Mouse (Mus musculus) CH12.LX (cell line): ENCODE results near the gene Acsl3. TPM values are rescaled to one million over a fixed set of nuclear protein-coding genes. Genes with fewer than 3 reads are reported as not detected.

ENCODE experiments used
- DNase-seq: peaks from one replicate; pipeline ENCODE4 v3.0.0-alpha.2; 2013; ENCODE audit errors: extremely low read depth
- H3K27ac ChIP-seq: 2 replicates; pipeline ENCODE4 v1.5.1; 2012; ENCODE audit warnings: low read depth, mild to moderate bottlenecking, control low read depth, moderate library complexity; ENCODE audit not compliant: insufficient read depth
- H3K27me3 ChIP-seq: replicated peaks from 2 replicates; pipeline ENCODE3; 2012; ENCODE audit warnings: inconsistent platforms
- H3K36me3 ChIP-seq, 2 experiments: replicated peaks in 1 of 2; 2 replicates each; pipeline versions ENCODE3 to v1.6.1; 2012; ENCODE audit warnings: inconsistent platforms in 1 of 2, low read length in 1 of 2, mild to moderate bottlenecking in 1 of 2, mixed read lengths in 1 of 2, moderate library complexity in 1 of 2; ENCODE audit not compliant: control insufficient read depth in 1 of 2, insufficient read depth in 1 of 2
- H3K4me1 ChIP-seq, 2 experiments: 2 replicates each; pipeline ENCODE4 v1.6.1; 2012; ENCODE audit warnings: inconsistent platforms in 1 of 2, moderate library complexity in 1 of 2; ENCODE audit not compliant: insufficient read depth in 2 of 2, control insufficient read depth in 1 of 2
- H3K4me2 ChIP-seq: 2 replicates; pipeline ENCODE4 v1.6.1; 2012; ENCODE audit warnings: low read depth, mild to moderate bottlenecking, control low read depth; ENCODE audit not compliant: poor library complexity, insufficient read depth, severe bottlenecking
- H3K4me3 ChIP-seq, 3 experiments: fragments of 150-350 bp in 1 of 3; sonication (generic) in 1 of 3; replicated peaks in 1 of 3; 2 replicates each; pipeline versions ENCODE3 to v1.5.1; 2011 to 2012; ENCODE audit warnings: low read depth in 2 of 3, low read length in 2 of 3, mild to moderate bottlenecking in 2 of 3, moderate library complexity in 2 of 3, control low read depth in 1 of 3, improper control_type of control experiment in 1 of 3, inconsistent platforms in 1 of 3, mixed read lengths in 1 of 3; ENCODE audit not compliant: poor library complexity in 1 of 3
- H3K79me2 ChIP-seq: replicated peaks from 2 replicates; pipeline ENCODE4 v1.6.1; 2012; ENCODE audit warnings: mild to moderate bottlenecking, moderate library complexity; ENCODE audit not compliant: control insufficient read depth, poor library complexity, insufficient read depth, severe bottlenecking; ENCODE audit errors: extremely low read depth
- H3K9ac ChIP-seq: 2 replicates; pipeline ENCODE4 v1.6.1; 2012; ENCODE audit warnings: low read depth, mild to moderate bottlenecking, control low read depth, moderate library complexity; ENCODE audit not compliant: insufficient read depth
- H3K9me3 ChIP-seq: replicated peaks from 2 replicates; pipeline ENCODE3; 2012; ENCODE audit warnings: low read length, inconsistent platforms, mixed read lengths
- BHLHE40 ChIP-seq: IDR thresholded peaks from 2 replicates; pipeline ENCODE4 v1.6.1; 2011; ENCODE audit warnings: mild to moderate bottlenecking, low read depth, low read length, improper control_type of control experiment
- CTCF ChIP-seq, 2 experiments: IDR thresholded peaks in 1 of 2; conservative IDR thresholded peaks in 1 of 2; 2 replicates each; pipeline ENCODE4 v1.5.1; 2011 to 2012; ENCODE audit warnings: low read depth in 2 of 2, low read length in 2 of 2, improper control_type of control experiment in 1 of 2, inconsistent platforms in 1 of 2, mild to moderate bottlenecking in 1 of 2, moderate library complexity in 1 of 2
- ELF1 ChIP-seq: IDR thresholded peaks from 2 replicates; pipeline ENCODE4 v1.6.1; 2014; ENCODE audit warnings: low read depth, mild to moderate bottlenecking, inconsistent platforms, low read length, improper control_type of control experiment
- EP300 ChIP-seq: IDR thresholded peaks from 2 replicates; pipeline ENCODE4 v1.6.1; 2011; ENCODE audit warnings: low read length, improper control_type of control experiment
- ETS1 ChIP-seq: conservative IDR thresholded peaks from 2 replicates; pipeline ENCODE4 v1.6.1; 2012; ENCODE audit warnings: low read depth, mild to moderate bottlenecking, inconsistent platforms, low read length, improper control_type of control experiment, moderate library complexity
- GABPA ChIP-seq: IDR thresholded peaks from 2 replicates; pipeline ENCODE4 v1.6.1; 2012; ENCODE audit warnings: low read depth, low read length, improper control_type of control experiment, inconsistent platforms; ENCODE audit not compliant: insufficient replicate concordance
- KAT2A ChIP-seq: IDR thresholded peaks from 2 replicates; pipeline ENCODE4 v1.6.1; 2012; ENCODE audit warnings: low read length, improper control_type of control experiment, inconsistent platforms; ENCODE audit not compliant: insufficient replicate concordance
- MAFK ChIP-seq: IDR thresholded peaks from 2 replicates; pipeline ENCODE4 v1.6.1; 2011; ENCODE audit warnings: low read length, improper control_type of control experiment; ENCODE audit not compliant: insufficient replicate concordance
- MEF2A ChIP-seq: IDR thresholded peaks from 2 replicates; pipeline ENCODE4 v1.6.1; 2014; ENCODE audit warnings: low read depth, mild to moderate bottlenecking, inconsistent platforms, low read length, improper control_type of control experiment, borderline replicate concordance
- PAX5 ChIP-seq: IDR thresholded peaks from 2 replicates; pipeline ENCODE4 v1.6.1; 2012; ENCODE audit warnings: low read length, inconsistent platforms, mixed read lengths
- POLR2A ChIP-seq: IDR thresholded peaks from 2 replicates; pipeline ENCODE4 v1.6.1; 2011; ENCODE audit warnings: low read depth, mild to moderate bottlenecking, improper control_type of control experiment, low read length
- RCOR1 ChIP-seq: conservative IDR thresholded peaks from 2 replicates; pipeline ENCODE4 v1.6.1; 2012; ENCODE audit warnings: low read depth, mild to moderate bottlenecking, inconsistent platforms, low read length, improper control_type of control experiment
- SMC3 ChIP-seq: IDR thresholded peaks from 2 replicates; pipeline ENCODE4 v1.6.1; 2011; ENCODE audit warnings: low read depth, low read length, improper control_type of control experiment
- TBP ChIP-seq: conservative IDR thresholded peaks from 2 replicates; pipeline ENCODE4 v1.6.1; 2011; ENCODE audit warnings: low read depth, low read length, improper control_type of control experiment
- UBTF ChIP-seq: IDR thresholded peaks from 2 replicates; pipeline ENCODE4 v1.6.1; 2012; ENCODE audit warnings: low read depth, mild to moderate bottlenecking, inconsistent platforms, low read length, improper control_type of control experiment, moderate library complexity
- USF1 ChIP-seq: IDR thresholded peaks from 2 replicates; pipeline ENCODE4 v1.6.1; 2014; ENCODE audit warnings: low read depth, mild to moderate bottlenecking, inconsistent platforms, low read length, improper control_type of control experiment
- ZC3H11A ChIP-seq: IDR thresholded peaks from 2 replicates; pipeline ENCODE4 v1.6.1; 2012; ENCODE audit warnings: low read depth, mild to moderate bottlenecking, inconsistent platforms, low read length, improper control_type of control experiment
- ZKSCAN1 ChIP-seq: IDR thresholded peaks from 2 replicates; pipeline ENCODE4 v1.6.1; 2012; ENCODE audit warnings: low read depth, inconsistent platforms, low read length, improper control_type of control experiment, borderline replicate concordance
- ZMIZ1 ChIP-seq: IDR thresholded peaks from 2 replicates; pipeline ENCODE4 v1.6.1; 2012; ENCODE audit warnings: low read depth, mild to moderate bottlenecking, inconsistent platforms, low read length, improper control_type of control experiment
- dilution Hi-C: fragments of 300-500 bp; cut with MboI; formaldehyde crosslinking; loops from 2 replicates; pipeline ENCODE4 v1.14.3; 2020; ENCODE audit warnings: low sequenced_read_pairs; ENCODE audit not compliant: extremely low pct_unique_long_range_greater_than_20kb, extremely low pct_ligation_motif_present
- in situ Hi-C: fragments of 300-500 bp; cut with MboI; formaldehyde crosslinking; loops from 3 replicates; pipeline ENCODE4 v1.14.3; 2019; ENCODE audit warnings: low sequenced_read_pairs, low pct_ligation_motif_present, low pct_unique_long_range_greater_than_20kb, mixed read lengths
- polyA plus RNA-seq: library from polyadenylated mRNA; unstranded; fragments of >175 nt; gene quantifications from 2 replicates; pipeline ENCODE4 v1.2.1, GENCODE M21; 2012; ENCODE audit warnings: low read depth; ENCODE audit not compliant: insufficient read length
- total RNA-seq, 2 experiments: library from RNA; depleted of rRNA; stranded (reverse); fragments of 300-350 nt in 1 of 2; fragments of >200 nt in 1 of 2; gene quantifications; 2 replicates each; pipeline ENCODE4 v1.2.3; 2012 to 2014

Acsl3 gene
- total and polyA plus RNA-seq, 3 experiments, result 19.0 to 57.5 (median 25.3) TPM

DNA sequence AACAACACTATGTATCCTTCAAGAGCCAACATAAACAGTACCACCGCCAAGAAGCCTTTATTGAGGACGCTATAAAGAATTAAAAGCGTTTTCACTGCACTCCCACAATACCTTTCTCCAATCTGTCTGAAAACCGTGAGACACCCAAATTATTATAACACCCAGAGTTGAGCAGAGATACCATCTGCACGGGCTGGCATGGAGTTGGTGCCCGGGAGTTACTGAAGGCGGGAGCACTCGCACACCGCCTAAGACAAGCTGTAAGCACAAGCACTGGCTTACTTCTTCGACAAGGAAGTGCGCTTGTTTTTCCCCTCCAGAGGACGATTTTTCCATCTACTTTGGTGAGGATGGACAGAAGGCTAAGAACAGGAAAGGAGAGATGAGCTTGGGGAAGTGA is 84.6 kb downstream of the Acsl3 start:
- no peak overlapping the region for H3K27ac ChIP-seq
- no peak for DNase-seq
- no peaks in the 10 kb centered on the region for H3K9me3 ChIP-seq
- no peaks in the 10 kb centered on the region for H3K36me3 ChIP-seq
- H3K79me2 ChIP-seq, result no peaks in the 10 kb centered on the region
- dilution Hi-C loops (no loop called here), in situ Hi-C loops (loop anchor here (25.0 kb wide), 1 partner anchor 945 kb away; no protein-coding TSS in a partner anchor)
- no peaks in the 10 kb centered on the region for H3K4me1 ChIP-seq
- H3K4me3 ChIP-seq, result no peak overlapping the region
- no peaks in the 10 kb centered on the region for H3K27me3 ChIP-seq
- H3K9ac ChIP-seq, result no peak overlapping the region
- TF ChIP-seq BHLHE40, result no peak
- no peak for TF ChIP-seq POLR2A
- no peak for TF ChIP-seq ZKSCAN1
- no peak for TF ChIP-seq ELF1
- TF ChIP-seq ETS1, result no peak
- TF ChIP-seq EP300, result no peak
- no peak for TF ChIP-seq UBTF
- TF ChIP-seq USF1, result no peak
- no peak for TF ChIP-seq RCOR1
- no peak for TF ChIP-seq TBP
- no peak for TF ChIP-seq ZMIZ1
- TF ChIP-seq PAX5, result no peak
- no peak for TF ChIP-seq ZC3H11A
- no peak for TF ChIP-seq SMC3
- TF ChIP-seq MAFK, result no peak
- no peak for TF ChIP-seq MEF2A
- TF ChIP-seq GABPA, result no peak
- no peak for TF ChIP-seq CTCF (conservative IDR thresholded peaks at IDR 0.05 in 1 of 2, IDR thresholded peaks at IDR 0.05 in 1 of 2; ENCODE audit: low read depth in 2 of 2, low read length in 2 of 2)
- no peak for TF ChIP-seq KAT2A
- TF ChIP-seq, all 38 proteins: peak for 0
- no peak overlapping the region for H3K4me2 ChIP-seq

DNA sequence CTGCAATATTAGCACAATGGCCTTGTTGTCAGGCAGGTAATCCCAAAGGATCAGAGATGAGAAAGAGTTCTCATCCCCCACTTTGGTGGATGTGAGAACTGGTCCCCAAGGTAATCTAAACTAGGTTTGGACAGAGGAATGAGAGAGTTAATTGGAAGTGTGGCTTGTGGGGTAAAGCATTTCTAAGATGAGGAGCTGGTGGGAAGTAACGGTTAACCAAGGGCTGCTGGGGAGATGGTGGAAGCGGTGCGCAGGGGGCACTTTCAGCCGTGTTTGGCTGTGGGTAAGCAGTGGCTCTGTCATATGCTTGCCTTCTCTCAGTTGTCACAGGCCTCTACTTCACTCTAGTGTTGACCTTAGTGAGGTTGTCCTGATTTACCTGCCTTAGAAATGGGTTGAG is 85.7 kb downstream of the Acsl3 start:
- H3K27ac ChIP-seq, result no peak overlapping the region
- no peak overlapping the region for H3K9ac ChIP-seq
- dilution Hi-C loops, result no loop called here
- H3K79me2 ChIP-seq, result no peaks in the 10 kb centered on the region
- TF ChIP-seq ZMIZ1 (no peak), MAFK (no peak)
- TF ChIP-seq, all 38 proteins: peak for 0
- H3K4me3 ChIP-seq, result no peak overlapping the region
- H3K9me3 ChIP-seq, result no peaks in the 10 kb centered on the region
- in situ Hi-C loops, result loop anchor here (25.0 kb wide), 1 partner anchor 944 kb away; no protein-coding TSS in a partner anchor
- H3K27me3 ChIP-seq, result no peaks in the 10 kb centered on the region
- no peak overlapping the region for H3K4me2 ChIP-seq
- H3K4me1 ChIP-seq, result no peaks in the 10 kb centered on the region
- H3K36me3 ChIP-seq, result no peaks in the 10 kb centered on the region
- no peak for DNase-seq
